Mouse (Mus musculus): ENCODE data around the gene Anks1. TPM values are rescaled to one million over a fixed set of nuclear protein-coding genes. Genes with fewer than 3 reads are reported as not detected.

Anks1 gene
- polyA plus RNA-seq, 1 experiment from 2014 or later, result 19.5 TPM

Other genes with a start within 250 kb of the Anks1 start
- gene Spdef, start 180.4 kb upstream of the Anks1 start, polyA plus RNA-seq (2014; fragmentation: Nextera tagmentation; extraction: Ambion mirVana), result 13.8 and 18.1 TPM in 2 replicates
- gene D17Wsu92e, start 88.7 kb upstream of the Anks1 start, polyA plus RNA-seq (2014; fragmentation: Nextera tagmentation; extraction: Ambion mirVana), result 21.6 and 22.3 TPM in 2 replicates
- 309 and 325 TPM in 2 replicates for gene Snrpc, start 71.2 kb upstream of the Anks1 start, polyA plus RNA-seq (2014; fragmentation: Nextera tagmentation; extraction: Ambion mirVana)
- 6.4 and 7.5 TPM in 2 replicates for gene Uhrf1bp1, start 52.9 kb upstream of the Anks1 start, polyA plus RNA-seq (2014; fragmentation: Nextera tagmentation; extraction: Ambion mirVana)
- gene Taf11, start 538 bp downstream of the Anks1 start, polyA plus RNA-seq (2014; fragmentation: Nextera tagmentation; extraction: Ambion mirVana), result 63.3 and 67.9 TPM in 2 replicates
- gene Tcp11, start 171.3 kb downstream of the Anks1 start, polyA plus RNA-seq (2014; fragmentation: Nextera tagmentation; extraction: Ambion mirVana), result 2.3 and 2.9 TPM in 2 replicates
- gene Scube3, start 232.8 kb downstream of the Anks1 start, polyA plus RNA-seq (2014; fragmentation: Nextera tagmentation; extraction: Ambion mirVana), result 3.3 and 4.8 TPM in 2 replicates